Mouse (Mus musculus) CD4-positive helper T cell, adult 2 months (primary cell): Measurements from ENCODE around the gene Vamp4.

Experiments used
- DNase-seq: peaks from one replicate; pipeline ENCODE4 v3.0.0-alpha.2; 2012; ENCODE audit warnings: low read depth, missing footprints, low spot score

The Vamp4 gene

GRCm38 (mm10) chr1:162570260-162570748 is at the start of gene Vamp4:
Gene Vamp4 (plus strand): TSS chr1:162570515.
- peak; percentile 96 for DNase-seq

GRCm38 (mm10) chr1:162529651-162530050 is 40.7 kb upstream of the Vamp4 start:
- no peak for DNase-seq

- no peak for DNase-seq
Observed at GRCm38 (mm10) chr1:162530666-162531065, 39.6 kb upstream of the Vamp4 start.

- no peak for DNase-seq
Observed at GRCm38 (mm10) chr1:162531584-162531983, 38.7 kb upstream of the Vamp4 start.

GRCm38 (mm10) chr1:162532330-162532729 is 38.0 kb upstream of the Vamp4 start:
- DNase-seq: no peak

- DNase-seq: no peak
Observed at GRCm38 (mm10) chr1:162533766-162534560, 36.4 kb upstream of the Vamp4 start.

DNA sequence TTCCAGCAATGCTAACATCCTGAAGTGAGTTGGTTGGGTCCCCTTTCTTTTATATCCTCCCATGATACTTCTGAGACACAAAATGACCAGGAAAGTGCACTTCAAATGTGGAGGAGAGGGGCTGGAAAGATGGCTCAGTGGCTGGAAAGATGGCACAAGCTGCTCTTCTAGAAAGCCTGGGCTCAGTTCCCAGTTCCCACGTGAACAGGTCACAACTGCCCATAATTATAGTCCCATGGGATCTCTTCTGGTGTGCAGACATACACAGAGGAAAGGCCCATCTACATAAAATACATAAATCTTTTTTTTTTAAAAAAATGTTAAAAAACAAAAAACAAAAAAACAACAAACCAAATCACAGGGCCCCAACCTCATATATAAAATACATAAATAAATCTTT is 27.1 kb upstream of the Vamp4 start:
- no peak for DNase-seq

GRCm38 (mm10) chr1:162547607-162548006 is 22.7 kb upstream of the Vamp4 start:
- peak; percentile 14 for DNase-seq

GRCm38 (mm10) chr1:162548016-162548916 is 22.0 kb upstream of the Vamp4 start, which contains the start of gene Mettl13:
Gene Mettl13 (minus strand): TSS chr1:162548551.
- DNase-seq: peak; percentile 94

GRCm38 (mm10) chr1:162548917-162549613 is 21.2 kb upstream of the Vamp4 start:
- DNase-seq: no peak

- DNase-seq: peak; percentile 70
Observed at GRCm38 (mm10) chr1:162549615-162550283, 20.6 kb upstream of the Vamp4 start.

- DNase-seq: no peak
Observed at GRCm38 (mm10) chr1:162552956-162553355, 17.4 kb upstream of the Vamp4 start.

DNA sequence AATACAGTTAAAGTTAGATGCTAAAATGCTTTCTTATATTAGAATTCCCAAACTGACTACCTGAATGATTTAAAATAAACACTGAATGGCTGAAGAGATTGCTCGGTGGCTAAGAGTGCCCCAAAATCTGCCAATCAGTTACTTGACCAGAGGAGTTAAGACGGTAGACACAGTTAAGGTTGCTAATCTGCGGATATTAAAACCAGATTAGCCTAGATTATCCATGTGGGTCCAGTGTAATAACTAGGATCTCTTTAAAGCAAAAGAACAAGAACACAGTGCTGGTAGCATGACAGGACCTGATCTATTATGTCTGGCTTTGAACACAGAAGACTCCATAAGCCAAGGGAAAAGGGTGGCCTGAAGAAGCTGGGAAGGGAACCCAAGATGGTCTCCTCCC is 16.1 kb upstream of the Vamp4 start:
- no peak for DNase-seq

DNA sequence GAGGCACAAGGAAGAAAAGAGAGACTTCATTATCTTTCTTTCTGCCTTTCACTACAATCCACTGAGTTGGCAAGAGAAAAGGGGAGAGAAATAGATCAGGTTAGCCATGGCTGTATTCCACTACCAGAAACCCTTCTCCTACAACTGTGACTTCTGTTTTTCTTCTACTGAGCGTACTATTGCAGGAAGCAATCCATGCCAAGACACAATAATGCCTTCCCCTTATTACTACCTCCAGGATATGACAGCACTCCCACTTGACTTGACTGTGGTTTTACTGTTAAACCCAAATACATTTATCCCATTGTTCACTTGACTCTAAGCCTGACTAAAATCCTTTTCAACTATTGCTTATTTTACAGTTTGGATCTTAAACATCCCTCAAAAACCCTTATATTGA is 7.1 kb upstream of the Vamp4 start:
- DNase-seq: no peak

DNA sequence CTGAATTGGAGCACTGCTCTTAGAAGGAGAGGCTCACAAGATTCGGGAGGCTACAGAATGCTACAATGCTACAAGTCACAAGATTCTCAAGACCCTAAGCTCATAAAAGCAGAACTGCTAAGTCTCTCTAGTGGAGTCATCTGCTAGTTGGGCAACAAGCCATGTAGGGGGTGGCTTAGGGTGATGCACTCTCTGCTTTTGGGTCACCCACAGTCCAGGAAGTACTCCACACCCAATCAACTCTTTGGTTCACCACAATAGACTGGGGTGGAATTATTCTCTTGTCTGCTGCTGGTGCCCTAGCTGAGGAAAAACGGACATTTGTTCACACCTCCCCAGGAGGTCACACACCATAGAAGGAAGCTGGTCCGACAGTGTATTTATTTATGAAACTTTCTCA is 5.3 kb upstream of the Vamp4 start:
- peak; percentile 28 for DNase-seq

DNA sequence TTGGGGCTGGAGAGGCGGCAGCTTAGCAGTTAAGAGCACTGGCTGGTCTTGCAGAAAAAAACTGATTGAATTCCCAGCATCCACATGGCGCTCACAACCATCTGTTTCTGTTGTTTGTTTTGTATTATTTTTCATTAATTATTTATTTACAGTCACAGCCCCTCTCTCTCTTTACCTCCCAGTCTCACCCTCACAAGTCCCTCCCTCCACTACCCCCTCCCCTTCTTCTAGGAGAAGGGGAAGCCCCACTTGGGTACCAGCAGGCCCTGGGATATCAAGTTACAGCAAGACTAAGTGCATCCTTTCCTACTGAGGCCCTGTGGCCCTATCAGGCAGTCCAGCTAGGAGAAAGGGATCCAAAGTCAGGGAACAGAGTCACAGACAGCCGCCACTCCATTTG is 3.0 kb upstream of the Vamp4 start:
- DNase-seq: no peak

GRCm38 (mm10) chr1:162570931-162571601 is 751 bp downstream of the Vamp4 start:
- DNase-seq: peak; percentile 89

GRCm38 (mm10) chr1:162575098-162575497 is 4.8 kb downstream of the Vamp4 start:
- peak; percentile 28 for DNase-seq

GRCm38 (mm10) chr1:162582884-162583283 is 12.6 kb downstream of the Vamp4 start:
- DNase-seq: no peak

DNA sequence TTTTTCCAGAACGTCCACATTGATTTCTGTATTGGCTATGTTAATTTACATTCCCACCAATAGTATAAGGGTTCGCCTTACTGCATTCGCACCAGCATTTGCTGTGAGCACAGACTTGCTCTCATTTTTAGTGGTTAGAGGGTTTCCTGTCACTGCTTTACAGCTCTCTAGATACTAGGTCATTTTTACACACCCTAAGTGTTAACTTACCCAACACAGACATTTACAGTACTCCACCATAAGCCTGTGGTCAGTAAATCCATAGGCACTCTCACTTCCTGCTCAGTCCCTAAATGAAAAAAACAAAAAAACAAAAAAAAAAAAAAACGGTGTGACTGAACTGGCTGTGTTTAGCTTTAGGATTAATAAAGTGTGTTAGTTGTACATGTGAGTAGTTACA is 16.0 kb downstream of the Vamp4 start:
- DNase-seq: no peak

DNA sequence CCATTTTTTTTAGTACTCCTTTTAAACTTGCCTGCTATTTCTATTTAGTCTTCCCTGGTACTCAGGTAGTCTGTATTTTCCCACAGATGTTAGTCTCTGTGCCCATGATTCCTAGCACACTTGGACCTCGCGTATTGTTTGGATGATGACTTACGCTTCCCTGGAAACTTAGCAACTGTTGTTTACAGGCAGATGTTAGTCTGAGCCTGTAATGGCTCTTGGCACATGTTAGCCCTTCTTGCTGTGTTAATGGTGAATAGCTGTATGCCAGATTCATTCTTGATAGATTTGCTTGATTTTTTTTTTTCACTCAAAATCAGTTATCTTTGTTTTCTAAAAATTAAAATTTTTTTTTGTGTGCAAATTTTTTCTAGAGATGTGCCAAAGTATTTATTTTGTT is 18.3 kb downstream of the Vamp4 start:
- no peak for DNase-seq
